Mouse (Mus musculus) splenic B cell, adult 2 months (primary cell): ENCODE results near the gene Rpl5.

Source experiments
- DNase-seq: peaks from one replicate; pipeline ENCODE4 v3.0.0-alpha.2; 2011; ENCODE audit warnings: low read depth, low spot score
- H3K27me3 ChIP-seq: 2 replicates; pipeline ENCODE4 v1.6.1; 2012; ENCODE audit warnings: mild to moderate bottlenecking, low read length, moderate library complexity, mixed read lengths; ENCODE audit not compliant: control insufficient read depth, poor library complexity, insufficient read depth, severe bottlenecking
- H3K36me3 ChIP-seq: 2 replicates; pipeline ENCODE4 v1.6.1; 2012; ENCODE audit warnings: mild to moderate bottlenecking, low read length, moderate library complexity, mixed read lengths; ENCODE audit not compliant: control insufficient read depth, poor library complexity, insufficient read depth, severe bottlenecking

The Rpl5 gene

DNA sequence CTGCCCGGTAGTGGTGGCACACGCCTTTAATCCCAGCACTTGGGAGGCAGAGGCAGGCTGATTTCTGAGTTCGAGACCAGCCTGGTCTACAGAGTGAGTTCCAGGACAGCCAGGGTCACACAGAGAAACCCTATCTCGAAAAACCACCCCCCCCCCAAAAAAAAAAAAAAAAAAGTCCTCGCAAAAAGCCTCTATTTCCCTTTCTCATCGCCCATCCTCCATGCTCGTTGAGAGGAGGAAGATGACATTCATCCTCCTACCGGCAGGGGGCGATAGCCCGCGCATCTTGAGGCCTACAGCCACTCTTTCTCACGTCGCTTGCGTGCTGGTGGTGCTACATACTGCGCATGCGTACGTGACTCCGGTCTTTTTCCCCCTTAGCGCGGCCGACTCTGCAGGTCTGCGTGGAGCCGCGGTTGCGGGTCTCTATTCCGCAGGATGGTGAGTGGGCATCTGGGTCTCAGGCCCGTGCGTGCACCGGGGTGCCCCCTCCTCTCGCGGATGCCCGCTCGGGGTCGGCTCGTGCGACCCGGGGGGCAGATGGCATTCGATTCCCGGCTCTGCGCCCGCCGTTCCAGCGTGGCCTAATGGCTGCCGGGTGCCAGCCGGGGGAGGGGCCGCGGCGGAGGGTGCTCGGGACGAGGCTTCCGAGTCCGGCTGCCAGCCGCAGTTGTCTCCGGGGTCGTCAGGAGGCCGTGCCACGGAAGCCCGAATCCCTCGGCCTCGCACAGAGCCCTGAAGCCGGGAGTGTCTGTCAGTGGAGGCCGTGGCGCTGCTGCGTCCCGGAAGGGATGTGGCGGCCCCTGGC lies at the start of gene Rpl5:
Gene Rpl5 (plus strand): TSS at position 297 of the 808 bp plus-strand sequence.
- Histone ChIP-seq H3K36me3 (peaks cover 10% of the 10 kb centered on the region), H3K27me3 (no peaks in the 10 kb centered on the region)
- peak; percentile 98 for DNase-seq

DNA sequence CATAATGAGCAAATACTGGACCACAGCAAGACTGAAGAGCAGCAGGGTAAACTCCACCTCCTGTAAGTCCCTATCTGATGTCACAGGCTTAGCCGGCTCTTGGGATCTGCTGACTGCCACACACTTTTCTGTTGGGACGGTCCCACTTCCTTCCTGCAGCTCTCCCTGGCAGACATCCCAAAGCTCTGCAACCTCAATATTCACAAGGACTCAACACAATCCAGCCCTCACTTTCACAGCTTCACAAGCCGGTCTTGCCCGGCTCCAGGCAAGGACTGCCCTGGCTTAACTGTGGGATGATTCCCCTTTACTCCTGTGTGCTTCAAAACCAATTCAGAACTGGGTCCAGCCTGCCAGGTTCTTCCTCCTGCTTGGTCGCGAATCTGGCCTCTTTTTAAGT lies 46.5 kb upstream of the Rpl5 start:
- no peaks in the 10 kb centered on the region for H3K36me3 ChIP-seq
- H3K27me3 ChIP-seq = no peaks in the 10 kb centered on the region
- no peak for DNase-seq

DNA sequence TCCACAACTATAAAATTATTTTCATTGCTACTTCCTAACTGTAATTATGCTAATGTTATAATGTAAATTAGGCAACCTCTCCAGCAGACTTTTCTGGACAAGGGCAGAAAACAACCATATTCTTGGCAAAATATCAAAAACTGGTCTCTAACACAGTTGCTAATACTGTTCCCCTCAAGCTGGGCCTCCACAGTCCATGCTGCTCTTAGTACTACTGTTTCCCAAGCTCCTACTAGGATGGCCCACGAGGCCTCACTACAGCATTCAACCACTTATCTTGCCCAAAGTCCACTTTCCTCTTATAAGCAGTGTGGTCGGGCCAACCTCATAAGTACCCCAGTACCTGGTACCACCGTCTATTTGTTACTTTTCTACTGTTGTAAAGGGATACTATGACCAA lies 45.7 kb upstream of the Rpl5 start:
- Histone ChIP-seq H3K36me3 (no peaks in the 10 kb centered on the region), H3K27me3 (no peaks in the 10 kb centered on the region)
- no peak for DNase-seq

DNA sequence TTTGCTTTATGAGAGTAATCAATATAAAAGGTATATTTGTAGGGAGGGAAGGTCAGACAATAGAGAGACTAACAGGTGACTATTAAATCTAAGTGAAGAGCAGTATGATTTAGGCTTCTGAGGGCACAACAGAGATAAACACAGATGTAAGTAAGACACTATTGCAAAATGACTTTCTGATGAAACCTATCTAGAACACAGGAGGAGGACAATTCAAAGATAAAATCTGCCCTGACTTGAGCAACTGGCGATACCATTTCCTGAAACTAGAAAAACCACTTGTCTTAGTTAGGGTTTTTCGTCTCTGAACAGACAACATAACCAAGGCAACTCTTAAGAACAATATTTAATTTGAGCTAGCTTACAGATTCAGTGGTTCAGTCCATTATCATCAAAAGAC lies 44.8 kb upstream of the Rpl5 start:
- Histone ChIP-seq H3K27me3 (no peaks in the 10 kb centered on the region), H3K36me3 (no peaks in the 10 kb centered on the region)
- no peak for DNase-seq

DNA sequence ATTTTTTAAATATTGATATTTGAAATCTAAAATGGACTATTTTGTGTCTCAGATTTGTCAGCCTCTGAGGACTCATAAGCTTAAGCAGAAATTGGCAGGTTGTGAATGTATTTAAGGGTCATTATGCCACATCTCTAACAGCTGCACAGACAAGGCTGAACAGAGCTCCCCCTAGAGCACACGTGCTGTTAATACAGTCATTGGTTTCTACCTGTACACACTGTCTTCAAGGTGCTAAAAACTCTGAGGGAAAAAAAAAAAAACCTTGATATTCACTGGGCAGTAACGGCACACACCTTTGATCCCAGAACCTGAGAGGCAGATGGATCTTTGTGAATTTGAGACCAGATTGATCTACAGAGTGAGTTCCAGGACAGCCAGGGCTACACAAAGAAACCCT lies 41.3 kb upstream of the Rpl5 start:
- peak; percentile 66 for DNase-seq
- Histone ChIP-seq H3K27me3 (no peaks in the 10 kb centered on the region), H3K36me3 (no peaks in the 10 kb centered on the region)

- no peaks in the 10 kb centered on the region for H3K27me3 ChIP-seq
- DNase-seq = no peak
- no peaks in the 10 kb centered on the region for H3K36me3 ChIP-seq
Observed at GRCm38 (mm10) chr5:107863971-107864370, 36.3 kb upstream of the Rpl5 start.

GRCm38 (mm10) chr5:107866127-107867126 lies 33.9 kb upstream of the Rpl5 start:
- DNase-seq = peak; percentile 29
- Histone ChIP-seq H3K27me3 (no peaks in the 10 kb centered on the region), H3K36me3 (no peaks in the 10 kb centered on the region)

DNA sequence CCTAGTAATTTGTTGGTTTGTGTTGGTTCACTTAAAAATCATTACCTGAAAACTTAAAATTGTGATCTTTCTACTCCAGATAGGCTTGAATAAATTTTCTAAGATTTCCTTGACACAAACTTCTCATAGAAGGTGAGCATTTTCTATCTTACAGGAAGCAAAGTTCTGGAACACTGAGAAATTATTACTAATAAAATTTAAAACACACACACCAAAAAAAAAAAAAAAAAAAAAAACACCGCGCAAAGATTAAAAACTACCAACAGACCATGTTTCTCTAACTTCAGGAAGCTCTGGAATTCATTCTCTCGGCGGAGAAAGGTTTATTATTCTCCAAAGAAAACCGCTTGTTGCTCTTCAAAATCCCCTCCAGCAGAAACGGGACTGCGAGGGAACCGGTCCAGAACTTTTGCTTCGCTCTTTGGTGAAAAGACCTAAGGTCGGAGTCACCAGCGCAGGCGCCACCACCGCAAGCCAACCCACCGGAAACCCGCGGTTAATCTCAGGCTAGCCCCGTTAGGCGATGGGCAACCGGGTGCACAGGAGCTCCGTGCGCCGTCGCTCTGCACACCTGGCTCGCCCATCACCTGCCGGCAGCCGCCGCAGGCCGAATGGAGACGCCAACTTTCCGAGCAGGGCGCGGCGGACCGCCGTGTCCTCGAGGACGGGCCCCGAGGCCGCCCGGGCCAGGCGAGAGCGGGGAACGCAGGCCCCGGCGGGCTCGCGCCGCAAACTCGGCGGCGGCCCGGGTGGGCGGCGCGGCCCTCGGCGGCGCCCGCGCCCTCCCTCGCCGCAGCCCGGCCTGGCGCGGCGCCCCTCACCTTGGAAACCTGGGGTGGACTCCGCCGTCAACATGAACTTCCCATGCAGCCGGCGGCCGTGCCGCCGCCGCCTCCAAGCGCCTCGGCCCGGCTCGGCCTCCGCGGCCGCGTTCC lies 32.1 kb upstream of the Rpl5 start:
- peak; percentile 74 for DNase-seq
- no peaks in the 10 kb centered on the region for H3K27me3 ChIP-seq
- H3K36me3 ChIP-seq = no peaks in the 10 kb centered on the region

DNA sequence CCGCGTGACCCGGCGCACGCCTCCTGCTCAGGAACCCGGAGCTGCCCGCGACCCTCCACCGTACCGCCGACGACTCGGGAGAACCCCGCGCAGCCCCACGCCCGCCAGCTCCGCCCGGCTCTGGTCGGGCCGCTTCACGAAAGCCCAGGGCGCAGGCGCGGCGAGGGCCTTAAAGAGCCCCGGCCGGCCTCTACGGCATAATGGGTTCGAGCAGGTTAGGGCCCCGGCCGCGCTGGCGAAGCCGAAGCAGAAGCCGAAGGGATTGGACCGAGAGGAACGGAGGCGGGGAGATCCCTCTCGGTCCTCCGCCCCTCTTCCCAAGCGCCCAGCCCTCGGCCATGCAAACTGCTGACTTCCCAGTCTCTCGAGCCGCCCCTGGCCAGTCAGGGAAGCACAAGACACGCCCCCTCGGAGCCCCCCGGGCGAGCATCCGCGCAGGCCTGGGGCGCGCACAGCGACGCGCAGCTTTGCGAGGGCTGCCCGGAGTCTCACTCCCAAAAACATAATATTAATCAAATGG lies 31.3 kb upstream of the Rpl5 start:
- H3K27me3 ChIP-seq = no peaks in the 10 kb centered on the region
- DNase-seq = peak; percentile 67
- no peaks in the 10 kb centered on the region for H3K36me3 ChIP-seq

DNA sequence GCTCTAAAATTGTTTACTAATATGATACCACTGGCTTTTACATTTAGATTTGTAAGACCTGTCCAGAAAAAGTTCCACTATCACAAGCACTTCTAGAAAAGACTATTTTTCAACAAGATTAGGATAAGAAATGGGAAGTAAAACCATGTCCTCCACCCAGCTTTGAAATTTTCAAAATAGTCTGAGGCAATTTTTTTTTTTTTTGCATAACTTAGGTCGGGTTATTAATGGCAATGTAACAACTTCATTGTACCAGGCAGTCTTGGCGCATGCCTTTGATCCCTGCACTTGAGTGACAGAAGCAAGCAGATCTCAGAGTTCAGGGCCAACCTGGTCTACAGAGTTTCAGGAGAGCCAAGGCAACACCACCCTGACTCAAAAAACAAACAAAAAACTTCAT lies 30.6 kb upstream of the Rpl5 start:
- DNase-seq = peak; percentile 23
- no peaks in the 10 kb centered on the region for H3K36me3 ChIP-seq
- no peaks in the 10 kb centered on the region for H3K27me3 ChIP-seq

DNA sequence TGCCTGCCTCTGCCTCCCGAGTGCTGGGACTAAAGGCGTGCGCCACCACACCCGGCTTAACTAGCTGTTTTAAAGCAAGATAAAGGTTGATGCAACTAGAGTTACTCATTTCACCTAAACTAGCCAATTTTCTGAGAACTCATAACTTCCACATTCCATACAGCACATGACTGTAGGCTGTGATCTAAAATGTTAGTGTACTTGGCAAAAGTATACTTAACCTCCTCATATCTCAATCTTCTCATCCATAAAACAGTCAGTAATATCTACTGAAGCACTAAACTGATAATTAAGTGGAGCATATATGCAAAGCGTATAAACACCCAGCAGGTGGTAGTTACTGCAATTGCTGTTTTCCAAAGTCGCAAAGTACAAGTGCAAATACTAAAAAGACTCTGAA lies 27.0 kb upstream of the Rpl5 start:
- H3K36me3 ChIP-seq = no peaks in the 10 kb centered on the region
- no peak for DNase-seq
- H3K27me3 ChIP-seq = no peaks in the 10 kb centered on the region

- no peaks in the 10 kb centered on the region for H3K27me3 ChIP-seq
- DNase-seq = no peak
Observed at GRCm38 (mm10) chr5:107873886-107874302, 26.4 kb upstream of the Rpl5 start.

GRCm38 (mm10) chr5:107874561-107875260 lies 25.6 kb upstream of the Rpl5 start, which contains the start of gene Evi5:
TSS of gene Evi5 (minus strand) at chr5:107875107.
- H3K36me3 ChIP-seq = no peaks in the 10 kb centered on the region
- no peak for DNase-seq
- H3K27me3 ChIP-seq = no peaks in the 10 kb centered on the region

More at GRCm38 (mm10) chr5:107873886-107874302, 26.4 kb upstream of the Rpl5 start:
- H3K36me3 ChIP-seq = no peaks in the 10 kb centered on the region
